Mouse (Mus musculus) right cerebral cortex, postnatal 25 days (tissue): ENCODE results near the gene Pla2g4d.

ENCODE experiments used
- DNase-seq: peaks from one replicate; pipeline ENCODE4 v3.0.0; 2022

Pla2g4d gene

DNA sequence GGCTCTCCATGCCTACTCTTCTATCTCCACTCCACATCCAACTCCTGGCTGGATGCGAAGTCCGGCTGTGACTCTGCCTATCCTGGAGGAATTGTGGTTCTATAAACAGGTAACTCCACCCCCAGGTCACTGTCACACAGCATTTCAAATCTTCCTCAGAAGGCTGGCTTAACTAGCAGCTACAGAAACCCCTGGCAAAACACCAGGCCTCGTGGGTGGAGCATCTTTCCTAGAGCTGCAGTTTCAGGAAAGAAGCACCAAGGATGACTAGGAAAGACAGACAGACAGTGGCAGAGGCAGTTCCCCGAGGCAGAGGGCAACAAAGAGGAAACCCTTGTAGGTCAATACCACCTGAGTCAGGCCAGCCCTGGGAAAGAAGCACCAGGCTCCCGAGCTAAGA lies at the start of gene Pla2g4d:
TSS of gene Pla2g4d (minus strand) at position 203 of the 400 bp plus-strand sequence.
- no peak for DNase-seq

DNA sequence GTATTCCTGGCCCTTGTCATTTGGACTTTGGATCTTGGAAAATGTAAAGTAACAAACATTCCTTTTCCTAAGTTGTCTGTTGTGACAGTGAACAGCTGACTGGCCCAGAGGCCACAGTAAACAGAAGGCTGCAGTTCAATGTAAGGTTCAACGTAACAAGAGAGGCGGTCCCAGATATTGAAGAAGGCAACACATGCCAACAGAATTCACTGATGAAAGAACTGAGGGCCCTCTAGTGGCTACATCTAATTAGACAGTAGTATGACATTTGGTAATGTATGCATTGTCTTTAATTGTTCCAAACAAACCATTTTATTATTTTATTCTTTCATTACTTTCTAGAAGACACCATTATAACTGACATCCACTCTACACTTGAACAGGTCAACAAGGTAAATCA lies 48.9 kb upstream of the Pla2g4d start:
- no peak for DNase-seq

DNA sequence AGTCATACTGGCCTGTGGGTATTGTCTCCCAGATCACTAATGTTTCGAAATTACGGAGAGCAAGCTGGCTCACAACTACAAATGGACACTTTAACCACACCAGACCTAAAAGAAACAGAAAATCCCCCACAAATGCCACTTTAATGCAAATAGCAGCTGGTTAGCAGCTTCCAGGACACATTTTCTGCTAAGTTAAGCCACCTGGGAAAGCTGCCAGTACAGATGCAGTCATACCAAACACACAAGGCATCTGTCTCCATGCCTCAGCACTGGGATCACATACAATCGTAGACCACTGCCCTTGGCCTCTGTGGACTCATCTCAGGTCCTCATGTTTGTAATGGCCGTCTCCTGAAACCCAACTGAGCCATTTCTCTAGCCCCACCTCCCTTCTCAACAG lies 42.6 kb upstream of the Pla2g4d start:
- DNase-seq = peak; percentile 22

DNA sequence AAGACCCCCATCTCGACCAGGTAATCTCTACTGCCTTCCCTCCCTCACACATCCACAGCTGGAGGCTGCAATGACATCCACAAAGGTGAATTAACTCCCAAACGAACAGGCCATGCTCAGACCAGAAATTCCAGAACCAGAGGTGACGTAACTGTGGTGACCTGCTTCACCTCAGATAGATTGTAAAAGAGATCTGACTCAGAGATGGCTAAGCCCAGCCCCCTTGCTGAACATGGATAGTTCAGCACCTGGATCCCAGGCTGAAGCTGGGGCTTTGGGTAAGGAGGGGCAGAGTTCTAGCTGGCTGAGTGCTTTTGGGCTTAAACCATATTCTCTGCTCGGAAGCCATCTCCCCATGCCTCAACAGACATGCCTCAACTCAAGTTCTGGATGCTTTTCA lies 26.1 kb upstream of the Pla2g4d start:
- DNase-seq = no peak

DNA sequence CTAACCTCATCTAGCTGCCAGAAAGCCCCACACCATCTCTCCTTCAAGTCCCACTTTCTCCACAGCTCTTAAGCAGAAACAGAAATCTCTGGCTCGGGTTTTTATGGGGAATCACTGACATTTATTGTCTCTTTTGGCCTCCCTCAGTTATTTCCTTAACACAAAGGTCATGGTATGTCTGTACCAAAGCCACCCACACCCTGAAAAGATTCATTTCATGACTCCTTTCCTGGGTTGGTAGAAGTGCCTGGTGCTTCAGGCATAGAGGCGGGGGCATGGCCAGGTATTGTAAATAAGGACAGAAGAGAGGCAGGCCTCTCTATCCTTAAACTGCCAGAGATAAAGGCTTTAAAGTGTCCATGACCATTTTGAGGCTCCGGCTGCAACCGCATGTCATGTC lies 25.5 kb upstream of the Pla2g4d start:
- no peak for DNase-seq

DNA sequence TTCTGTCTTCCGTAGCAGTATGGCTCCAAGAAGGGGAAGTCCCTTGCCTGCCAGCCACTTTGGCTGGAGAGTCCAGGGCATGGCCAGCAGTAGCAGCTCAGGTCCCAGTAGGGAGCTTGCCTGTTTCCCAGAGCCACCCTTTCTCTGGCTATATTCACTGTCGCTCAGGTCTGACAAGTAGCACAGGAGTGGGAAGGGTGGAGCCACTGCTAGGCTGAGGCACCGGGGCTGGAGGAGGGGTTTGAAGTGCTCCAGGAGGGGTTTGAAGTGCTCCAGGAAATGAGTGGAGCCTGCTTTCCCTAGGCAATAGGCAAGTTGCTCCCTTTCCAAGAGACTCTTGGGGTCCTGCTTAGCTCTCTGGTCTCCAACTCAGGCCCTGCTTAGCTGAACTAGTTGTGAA lies 25.0 kb upstream of the Pla2g4d start, which contains the start of gene Pla2g4f:
TSS of gene Pla2g4f (minus strand) at position 190 of the 400 bp plus-strand sequence.
- no peak for DNase-seq

DNA sequence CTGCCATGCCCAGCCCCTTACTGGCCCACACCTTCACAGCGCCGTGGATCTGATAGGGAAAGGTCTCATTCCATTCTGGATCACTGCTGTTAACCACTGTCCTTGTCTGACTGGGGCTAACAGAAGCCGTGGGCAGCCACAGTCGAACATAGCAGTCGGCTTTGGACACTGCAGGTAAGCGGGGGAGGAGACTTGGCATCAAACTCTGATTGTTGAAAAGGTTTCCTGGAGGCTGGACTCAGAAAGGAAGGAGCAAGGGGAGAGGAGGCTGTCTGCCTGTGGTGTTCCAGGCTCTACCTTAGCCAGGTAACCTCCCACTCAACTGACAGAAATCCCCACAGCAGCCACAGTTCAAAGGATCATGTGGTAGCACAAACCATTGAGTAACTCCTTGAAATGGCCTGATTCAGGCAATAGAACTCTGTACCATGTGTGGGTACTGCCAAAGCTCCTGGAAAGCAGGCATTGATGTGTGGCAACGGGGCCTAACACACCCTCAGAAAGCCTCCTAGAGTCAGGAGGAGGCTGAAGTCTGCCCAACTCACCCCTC lies 23.4 kb upstream of the Pla2g4d start:
- DNase-seq = no peak

DNA sequence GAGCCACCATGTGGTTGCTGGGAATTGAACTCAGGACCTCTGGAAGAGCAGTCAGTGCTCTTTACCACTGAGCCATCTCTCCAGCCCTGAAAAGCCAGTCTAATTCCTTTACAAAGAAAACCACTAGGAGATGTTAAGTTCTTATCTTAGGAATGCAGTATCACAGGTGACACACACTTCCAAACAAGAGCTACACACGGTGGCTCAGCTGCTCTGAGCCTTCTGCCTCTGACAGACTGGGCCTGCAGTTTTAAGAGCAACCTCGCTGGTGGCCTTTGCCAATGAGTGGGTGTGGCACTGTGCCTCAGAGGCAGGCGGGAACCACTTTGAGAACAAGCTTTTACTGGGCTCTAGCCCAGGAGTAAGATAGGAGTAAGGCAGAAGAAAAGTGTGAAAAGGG lies 15.1 kb upstream of the Pla2g4d start:
- no peak for DNase-seq

DNA sequence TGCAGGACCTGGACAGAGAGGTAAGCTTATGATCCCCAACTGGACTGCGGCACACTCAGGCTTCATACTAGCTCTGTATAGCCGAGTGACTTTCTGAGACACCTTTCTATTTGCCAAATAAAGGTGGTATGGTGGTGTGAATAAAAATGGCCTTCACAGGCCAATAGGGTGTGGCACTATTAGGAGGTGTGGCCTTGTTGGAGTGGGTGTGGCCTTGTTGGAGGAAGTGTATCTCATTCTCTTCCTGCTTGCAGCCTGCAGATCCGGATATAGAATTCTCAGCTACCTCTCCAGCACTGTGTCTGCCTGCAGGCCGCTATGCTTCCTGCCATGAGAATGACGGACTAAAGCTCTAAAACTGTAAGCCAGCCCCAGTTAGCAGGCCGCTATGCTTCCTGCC lies 12.1 kb upstream of the Pla2g4d start:
- no peak for DNase-seq

DNA sequence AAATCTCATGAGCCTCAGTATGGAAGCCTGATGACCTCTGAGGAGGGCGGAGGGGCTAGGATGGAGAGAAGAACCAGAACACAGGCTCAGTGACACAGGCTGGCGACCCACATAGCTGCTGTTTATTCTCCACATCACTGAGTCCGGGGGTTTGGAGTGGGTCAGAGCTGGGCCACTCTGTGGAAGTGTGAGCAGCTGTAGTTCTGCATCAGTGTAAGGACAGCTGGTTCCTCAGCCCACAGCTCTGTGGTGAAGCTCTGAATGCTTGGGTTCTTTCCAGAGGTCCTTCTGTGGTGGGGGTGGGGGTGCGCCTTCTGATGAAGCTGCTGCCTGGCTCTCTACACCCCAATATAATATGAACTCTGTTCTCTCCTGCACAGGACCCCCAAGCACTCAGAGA lies 10.9 kb upstream of the Pla2g4d start:
- DNase-seq = no peak

DNA sequence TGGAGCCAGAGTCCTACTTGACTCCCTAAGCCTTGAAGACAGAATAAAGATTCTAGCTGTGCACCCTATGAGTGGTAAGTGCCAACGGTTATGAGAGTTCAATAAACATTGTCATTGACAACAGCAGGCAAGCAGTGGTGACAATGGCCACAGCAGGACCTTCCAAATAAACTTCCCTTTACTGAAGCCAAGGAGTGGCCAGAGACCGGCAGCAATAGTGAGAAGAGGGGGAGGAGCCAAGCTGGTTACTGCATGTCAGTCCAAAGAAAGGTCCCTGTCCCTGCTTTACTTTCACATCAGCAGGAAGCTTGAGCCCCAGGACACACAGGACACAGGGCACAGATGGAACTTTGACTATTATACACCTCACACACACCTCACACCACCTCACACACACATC lies 7.2 kb upstream of the Pla2g4d start:
- no peak for DNase-seq

DNA sequence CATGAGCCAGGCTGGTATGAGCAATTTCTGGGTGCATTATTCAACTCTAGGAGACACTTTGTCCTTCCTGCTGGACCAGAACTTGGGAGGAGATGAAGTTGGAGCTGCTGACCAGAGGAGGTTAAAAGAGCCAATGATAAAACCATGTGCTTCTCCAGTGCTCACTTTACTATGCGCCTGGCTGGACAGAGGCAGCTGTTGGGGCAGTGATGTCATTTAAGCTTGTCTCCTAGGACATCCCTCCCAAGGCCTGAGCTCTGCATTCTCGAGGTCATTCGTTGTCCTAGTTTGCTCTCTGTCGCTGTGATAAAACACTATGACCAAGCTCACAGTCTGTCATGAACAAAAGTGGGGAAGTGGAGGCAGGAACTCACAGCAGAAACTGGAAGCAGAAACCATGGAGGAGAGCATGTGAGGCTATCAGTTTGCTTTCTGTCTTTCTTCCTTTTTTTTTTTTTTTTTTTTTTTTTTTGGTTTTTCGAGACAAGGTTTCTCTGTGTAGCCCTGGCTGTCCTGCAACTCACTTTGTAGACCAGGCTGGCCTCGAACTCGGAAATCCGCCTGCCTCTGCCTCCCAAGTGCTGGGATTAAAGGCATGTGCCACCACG lies 2.6 kb upstream of the Pla2g4d start:
- DNase-seq = no peak

DNA sequence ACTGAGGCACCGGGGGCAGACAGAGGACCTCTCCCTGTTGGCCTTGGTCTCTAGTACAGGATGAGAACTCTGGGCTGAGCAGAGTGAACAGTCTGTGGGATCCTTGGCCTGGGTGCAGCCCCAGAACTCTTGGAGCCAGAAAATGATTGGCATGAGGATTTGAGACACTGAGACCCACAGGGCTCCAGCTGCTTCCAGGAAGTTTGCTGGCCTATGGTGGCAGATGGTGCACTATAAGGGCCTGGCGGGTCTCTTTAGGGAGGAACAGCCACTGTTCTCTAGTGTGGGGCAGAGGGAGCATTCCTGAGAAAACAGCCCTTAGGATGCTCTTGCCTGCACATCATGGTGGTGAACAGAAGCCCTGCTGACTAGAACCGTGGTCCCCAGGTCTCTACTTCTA lies 596 bp downstream of the Pla2g4d start:
- no peak for DNase-seq

DNA sequence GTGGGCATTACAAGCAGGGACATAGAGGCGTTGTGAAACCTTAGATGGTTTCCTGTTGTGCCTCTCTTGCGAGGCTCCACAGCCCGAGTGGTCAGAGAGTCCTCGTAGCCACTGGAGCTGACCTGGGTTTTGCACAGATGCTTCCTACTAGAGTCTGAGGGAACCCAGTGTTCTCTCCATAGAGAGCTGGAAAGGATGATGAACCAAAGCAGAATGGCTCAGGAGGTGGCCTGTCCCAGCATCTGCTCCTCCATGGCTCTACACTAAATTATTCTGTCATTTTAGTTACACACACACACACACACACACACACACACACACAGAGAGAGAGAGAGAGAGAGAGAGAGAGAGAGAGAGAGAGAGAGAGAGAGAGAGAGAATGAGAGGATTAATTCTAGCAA lies 3.4 kb downstream of the Pla2g4d start:
- no peak for DNase-seq

DNA sequence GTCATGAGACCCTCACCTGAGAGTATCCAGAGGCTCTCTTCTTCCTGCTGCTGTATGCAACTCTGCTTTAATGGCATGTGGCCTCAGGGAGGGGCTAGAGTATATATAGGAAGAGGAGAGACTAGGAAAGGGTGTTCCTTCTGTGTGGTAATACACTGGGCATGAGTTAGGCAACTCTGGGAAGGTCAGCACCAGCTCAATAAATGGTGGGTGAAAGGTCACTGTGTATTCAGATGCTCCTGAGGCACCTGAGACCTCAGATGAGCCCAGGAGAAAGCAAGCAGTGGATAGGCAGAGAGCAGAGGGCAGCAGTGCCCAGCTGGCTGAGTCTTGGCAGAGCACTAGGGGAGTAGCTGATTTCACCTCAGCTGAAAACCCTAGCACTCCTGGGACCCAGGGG lies 4.3 kb downstream of the Pla2g4d start:
- no peak for DNase-seq

DNA sequence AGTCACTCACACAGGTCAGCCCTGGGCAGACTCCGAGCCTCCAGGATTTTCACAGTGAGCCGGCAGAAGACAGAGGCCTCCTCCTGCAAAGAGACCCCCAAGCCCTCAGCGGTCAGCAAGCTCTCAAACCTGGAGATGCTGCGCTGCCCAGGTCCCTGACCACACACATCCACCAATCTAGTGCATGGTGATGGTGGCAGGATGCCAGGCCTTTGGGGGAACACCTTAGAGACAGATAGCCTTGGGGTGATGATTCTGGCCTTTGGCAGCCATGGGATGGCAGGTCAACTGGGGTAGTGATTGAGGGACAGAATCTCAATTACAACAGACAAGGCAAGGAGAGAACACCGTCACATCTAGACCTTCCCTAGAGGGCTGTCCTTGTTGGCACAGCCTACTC lies 4.9 kb downstream of the Pla2g4d start:
- no peak for DNase-seq

DNA sequence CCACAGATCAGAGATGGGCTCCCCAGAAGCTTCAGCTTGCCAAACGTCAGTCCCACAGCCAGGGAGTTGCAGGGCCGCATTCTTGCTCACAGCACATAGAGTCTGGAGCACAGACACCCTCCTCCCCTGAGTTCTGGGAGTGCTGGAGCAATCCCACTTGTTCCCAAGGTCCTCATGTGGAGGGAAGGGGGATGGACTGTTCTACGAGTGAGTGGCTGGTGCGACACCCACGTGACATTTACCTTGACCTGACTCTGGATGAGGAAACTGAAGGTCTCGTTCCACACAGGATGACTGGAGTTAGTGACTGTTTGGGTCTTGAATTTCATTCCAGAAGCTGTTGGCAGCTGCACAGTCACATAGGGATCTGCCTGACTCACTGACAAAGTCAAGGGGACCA lies 5.4 kb downstream of the Pla2g4d start:
- no peak for DNase-seq

DNA sequence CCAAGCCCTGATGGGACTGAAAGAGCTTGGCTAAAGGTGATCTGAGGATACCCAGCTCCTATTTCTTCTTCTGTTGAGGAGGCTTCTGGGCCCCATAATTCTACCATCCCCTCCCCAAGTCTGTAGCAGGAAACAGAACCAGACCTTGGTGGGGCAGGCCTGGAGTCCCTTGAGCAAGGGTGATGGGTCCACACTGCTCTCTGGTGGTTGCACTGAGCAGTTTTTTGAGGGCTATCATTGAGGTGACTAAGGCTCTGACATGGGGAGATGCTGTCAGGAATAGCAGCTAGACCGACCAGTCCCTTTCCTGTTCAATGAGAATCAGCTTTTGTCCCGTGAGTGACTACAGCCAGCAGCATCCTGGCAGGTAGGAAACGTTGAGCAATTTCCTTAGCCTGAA lies 7.8 kb downstream of the Pla2g4d start:
- no peak for DNase-seq

DNA sequence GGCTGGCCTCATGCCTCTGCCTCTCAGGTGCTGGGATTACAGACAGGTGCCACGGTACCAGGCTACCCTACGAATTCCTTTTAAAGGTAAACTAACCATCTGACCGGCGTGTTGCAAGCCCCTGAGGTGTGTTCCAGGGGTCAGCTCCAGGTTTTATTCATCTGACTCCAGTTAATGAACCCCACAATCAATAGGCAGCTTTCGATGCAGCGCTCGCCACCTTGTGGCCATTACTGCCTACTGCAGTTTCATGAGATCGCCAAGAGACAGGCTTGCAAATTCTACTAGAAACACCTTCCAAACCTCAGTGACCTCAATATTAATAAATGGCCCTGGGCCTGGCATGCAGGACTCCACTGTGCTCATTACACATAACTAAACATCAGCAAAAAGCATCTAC lies 9.0 kb downstream of the Pla2g4d start:
- DNase-seq = peak; percentile 34

DNA sequence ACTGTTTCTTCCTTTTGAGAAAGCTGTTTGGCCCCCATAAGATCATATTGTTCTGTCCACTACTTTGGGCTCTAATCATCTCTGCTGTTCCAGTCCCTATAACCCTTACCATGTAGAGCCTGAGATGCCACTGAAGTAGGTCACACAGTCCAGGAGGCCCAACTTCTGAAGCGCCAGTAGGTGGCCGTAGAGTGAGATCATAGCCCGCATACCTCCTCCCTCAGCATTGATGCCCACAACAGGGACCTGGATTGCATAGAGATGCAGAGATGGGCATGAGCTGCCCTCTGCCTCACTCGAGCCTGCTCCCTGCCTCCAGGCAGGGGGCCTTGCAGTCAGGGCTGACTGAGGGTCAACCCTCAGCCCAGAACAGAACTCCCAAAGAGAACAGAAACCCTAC lies 12.0 kb downstream of the Pla2g4d start:
- no peak for DNase-seq

DNA sequence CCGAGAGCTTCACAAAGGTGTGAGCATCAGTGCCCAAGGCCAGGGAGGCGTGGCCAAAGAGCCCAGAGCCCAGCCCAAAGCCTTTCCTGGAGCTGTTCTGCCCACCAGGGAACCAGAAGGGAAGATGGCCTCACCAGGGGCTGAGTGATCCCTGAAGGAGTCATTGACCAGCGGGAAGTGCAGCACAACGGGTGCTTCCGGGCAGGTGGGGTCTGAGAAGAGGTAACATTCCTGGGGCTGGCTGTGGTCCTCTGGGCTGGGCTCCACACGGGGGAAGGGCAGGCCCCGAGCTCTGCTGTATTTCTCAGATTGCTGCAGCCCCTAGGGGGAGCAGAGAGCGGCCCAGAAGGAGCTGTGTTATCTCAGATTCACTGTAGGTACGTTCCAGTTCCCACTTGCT lies 20.4 kb downstream of the Pla2g4d start:
- no peak for DNase-seq

DNA sequence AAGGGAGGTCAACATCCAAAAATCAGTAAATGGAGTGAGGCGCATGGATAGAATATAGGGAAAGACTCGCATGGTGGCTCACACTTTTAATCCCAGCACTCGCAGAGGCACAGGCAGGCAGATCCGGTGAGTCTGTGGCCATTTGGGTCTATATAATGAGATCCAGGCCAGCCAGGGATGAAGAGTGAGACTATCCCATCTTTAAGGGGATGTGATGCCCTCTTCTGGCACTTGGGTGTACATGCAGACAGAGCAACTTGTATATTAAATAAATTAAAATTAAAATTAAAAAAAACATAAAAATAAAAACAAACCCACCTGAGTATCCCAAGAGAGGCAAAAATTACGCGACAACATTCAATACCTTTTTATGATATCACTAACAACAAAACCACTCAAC lies 23.5 kb downstream of the Pla2g4d start:
- no peak for DNase-seq

DNA sequence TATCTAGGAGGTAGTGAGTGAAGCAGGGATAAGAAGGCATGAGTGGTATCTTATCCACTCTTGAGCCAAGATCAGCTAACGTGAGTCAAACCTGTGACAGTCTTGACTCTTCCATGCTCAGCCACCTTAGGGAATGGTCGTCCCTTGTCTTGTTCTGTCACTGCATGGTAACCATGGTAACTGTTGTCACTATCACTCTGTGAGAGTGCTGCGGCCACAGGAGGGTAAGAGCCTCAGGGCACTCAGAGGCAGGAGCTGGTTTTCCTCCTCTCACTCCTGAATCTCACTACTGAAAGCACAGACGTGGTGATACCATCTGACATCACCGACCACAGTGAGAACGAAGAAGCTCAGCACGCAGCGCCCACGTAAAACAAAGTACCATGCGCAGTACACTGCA lies 24.1 kb downstream of the Pla2g4d start:
- no peak for DNase-seq

DNA sequence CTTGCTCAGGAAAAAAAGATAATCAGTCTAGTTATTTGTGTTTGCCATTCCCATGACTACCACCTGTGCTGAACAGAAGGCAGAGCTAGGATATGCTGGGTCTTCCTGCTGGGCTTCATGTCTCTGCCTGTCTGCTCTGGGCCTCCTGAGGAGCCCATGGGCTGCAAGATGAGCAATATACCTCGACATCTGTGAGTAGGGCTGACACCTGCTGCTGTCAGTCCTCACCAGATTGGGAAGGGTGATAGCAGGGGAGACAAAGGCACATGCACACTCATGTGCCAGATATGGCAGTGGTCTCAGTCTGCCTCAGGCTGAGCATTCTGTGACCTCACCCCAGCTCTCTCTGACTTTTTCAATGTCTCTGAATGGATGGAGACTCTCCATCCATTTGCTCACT lies 26.1 kb downstream of the Pla2g4d start:
- no peak for DNase-seq

DNA sequence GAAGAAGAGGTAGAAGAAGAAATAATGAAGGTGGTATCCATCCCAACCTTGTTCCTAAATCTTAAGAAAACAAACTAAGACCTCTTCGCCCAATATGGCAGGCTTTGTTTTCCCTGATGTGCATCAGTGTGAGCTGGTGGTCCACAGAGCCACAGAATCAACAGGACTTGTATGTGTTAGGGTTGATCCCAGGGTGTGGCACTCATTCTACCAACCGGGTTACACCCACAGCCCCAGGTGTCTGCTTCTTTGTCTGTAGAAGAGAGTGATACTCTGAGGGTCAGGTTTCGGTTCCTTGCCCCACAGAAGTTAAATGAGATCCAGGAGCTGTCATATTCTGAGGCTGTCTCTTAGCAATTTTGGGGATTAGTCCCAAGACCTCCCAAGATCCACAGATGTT lies 27.7 kb downstream of the Pla2g4d start:
- no peak for DNase-seq

DNA sequence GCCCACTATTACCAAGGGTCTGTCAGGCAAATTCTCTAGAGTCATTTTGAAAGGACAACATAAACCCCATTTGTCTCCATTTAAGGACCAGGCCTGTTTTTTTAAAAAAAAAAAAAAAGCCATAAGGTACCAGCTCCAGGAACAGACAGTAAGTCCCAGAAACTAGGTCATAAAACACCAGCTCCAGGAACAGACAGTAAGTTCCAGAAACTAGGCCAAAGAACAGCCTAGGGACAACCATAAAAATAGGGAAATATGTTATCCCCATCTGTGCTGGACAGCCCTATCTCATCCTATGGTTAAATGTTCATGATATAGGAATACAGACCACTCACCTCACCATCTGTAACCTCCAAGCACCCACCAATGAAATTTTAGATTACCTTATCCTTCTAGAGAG lies 32.7 kb downstream of the Pla2g4d start:
- DNase-seq = no peak
